Mouse (Mus musculus): ENCODE measurements around the gene Mettl23.

- TF ChIP-seq CTCF (IDR thresholded peaks at IDR 0.05; ENCODE audit: low read depth, low read length) (no peak), POLR2A (IDR thresholded peaks at IDR 0.05; ENCODE audit: extremely low read depth, insufficient read depth, low read length) (no peak)
Measured at GRCm38 (mm10) chr11:116854279-116854678, 11.2 kb downstream of the Mettl23 start.
